Mouse (Mus musculus): ENCODE measurements around the gene 1600014C23Rik.

DNA sequence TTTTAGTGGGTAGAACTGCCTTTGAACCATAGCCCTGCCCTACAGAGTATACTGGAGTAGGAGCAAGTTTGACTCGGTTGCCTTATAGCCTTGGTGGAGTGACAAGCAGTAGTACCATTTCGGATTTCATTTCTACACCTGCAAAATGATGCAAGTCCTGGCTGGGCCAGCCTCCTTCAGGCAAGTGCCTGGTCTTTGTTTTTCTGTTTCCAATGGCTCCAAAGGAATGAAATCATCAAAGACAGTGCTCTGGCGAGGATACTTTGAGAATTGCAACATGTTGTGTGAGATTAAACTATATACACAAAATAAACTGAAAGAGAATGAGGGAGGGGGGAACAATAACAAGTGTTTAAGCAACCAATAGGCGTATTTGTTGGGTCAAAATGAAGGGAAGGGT is 43.6 kb downstream of the 1600014C23Rik start:
- TF ChIP-seq CTCF (IDR thresholded peaks at IDR 0.05; ENCODE audit: low read depth, low read length), result no peak
- no peak for TF ChIP-seq POLR2A (IDR thresholded peaks at IDR 0.05; ENCODE audit: borderline replicate concordance, low read depth, low read length)

Data from bone marrow macrophage, adult 2 months (primary cell).